Mouse (Mus musculus) neural tube, embryonic 13.5 days (tissue): Measurements from ENCODE around the gene Atp1a4. TPM values are rescaled to one million over a fixed set of nuclear protein-coding genes. Genes with fewer than 3 reads are reported as not detected.
"Not testable (repeated sequence)": the region's sequence is repeated elsewhere in the genome, so short reads cannot be mapped to it uniquely, and the experiment has no call there.

Source experiments
- ATAC-seq: fragments of 200-750 bp; cut with Nextera tagmentation; 2 replicates; pipeline ENCODE4 v1.8.0; 2017; ENCODE audit warnings: low read depth, mild to moderate bottlenecking, moderate TSS enrichment, moderate library complexity
- H3K27ac ChIP-seq: fragments of 300-500 bp; sonication (generic); replicated peaks from 2 replicates; pipeline ENCODE4 v1.5.1; 2015; ENCODE audit warnings: moderate library complexity, mild to moderate bottlenecking, inconsistent platforms
- H3K27me3 ChIP-seq: fragments of 300-500 bp; sonication (generic); 2 replicates; pipeline ENCODE4 v1.6.1; 2015; ENCODE audit warnings: mild to moderate bottlenecking, inconsistent platforms
- H3K36me3 ChIP-seq: fragments of 300-500 bp; sonication (generic); 2 replicates; pipeline ENCODE4 v1.6.1; 2015; ENCODE audit warnings: mild to moderate bottlenecking, inconsistent platforms
- H3K4me1 ChIP-seq: fragments of 300-500 bp; sonication (generic); replicated peaks from 2 replicates; pipeline ENCODE4 v1.6.1; 2015; ENCODE audit warnings: inconsistent platforms
- H3K4me2 ChIP-seq: fragments of 300-500 bp; sonication (generic); 2 replicates; pipeline ENCODE4 v1.6.1; 2015; ENCODE audit warnings: inconsistent platforms, mild to moderate bottlenecking, moderate library complexity
- H3K4me3 ChIP-seq: fragments of 300-500 bp; sonication (generic); 2 replicates; pipeline ENCODE4 v1.5.1; 2015; ENCODE audit warnings: mild to moderate bottlenecking, inconsistent platforms
- H3K9ac ChIP-seq: fragments of 300-500 bp; sonication (generic); 2 replicates; pipeline ENCODE4 v1.6.1; 2015; ENCODE audit warnings: moderate library complexity, mild to moderate bottlenecking, inconsistent platforms
- H3K9me3 ChIP-seq: fragments of 300-500 bp; sonication (generic); 2 replicates; pipeline ENCODE4 v1.6.1; 2016; ENCODE audit warnings: inconsistent platforms
- WGBS: fragments of 180-500 bp; shearing (Covaris S2); methylation state at CpG from one replicate; pipeline ENCODE4 v1.1.7; 2015; 5-methylcytosine and 5-hydroxymethylcytosine counted together
- polyA plus RNA-seq: library from polyadenylated mRNA; unstranded; fragments of >200 nt; fragmentation: Nextera tagmentation; extraction: Ambion mirVana; gene quantifications from 2 replicates; pipeline ENCODE4 v1.2.1, GENCODE M21; 2015

The Atp1a4 gene
- polyA plus RNA-seq, 1 experiment from 2014 or later = not detected

DNA sequence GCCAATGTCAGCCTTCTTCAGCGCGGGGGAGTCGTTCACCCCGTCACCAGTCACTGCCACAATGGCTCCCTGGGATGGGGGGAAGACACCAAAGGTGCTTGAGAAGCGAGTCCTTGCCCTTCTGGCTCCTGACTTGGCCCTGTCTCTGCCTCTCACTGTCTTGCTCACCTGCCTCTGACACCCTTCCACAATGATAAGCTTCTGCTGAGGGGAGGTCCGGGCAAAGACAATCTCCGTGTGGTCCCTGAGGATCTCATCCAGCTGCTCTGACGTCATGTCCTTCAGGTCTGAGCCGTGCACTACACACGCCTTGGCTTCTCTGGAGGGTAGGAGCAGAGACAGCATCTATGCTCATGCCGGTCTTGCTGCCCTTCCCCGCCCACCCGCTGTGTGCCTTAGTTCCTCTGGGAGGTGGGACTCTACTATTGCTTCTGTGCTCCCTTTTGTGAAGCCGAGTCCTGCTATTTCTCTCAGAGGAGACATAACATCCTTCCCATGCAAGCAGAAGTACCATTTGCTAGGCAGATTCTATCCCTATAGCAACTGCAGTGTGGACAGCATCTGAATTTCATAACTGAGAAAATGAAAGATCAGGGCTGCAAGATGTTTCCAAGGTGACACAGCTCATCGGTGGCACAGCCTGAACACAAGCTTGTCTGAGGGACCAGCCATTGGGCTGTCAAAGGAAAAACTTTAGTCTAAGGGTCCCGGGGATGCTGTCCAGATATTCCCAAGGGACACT, 21.7 kb upstream of the Atp1a4 start:
- Histone ChIP-seq H3K4me2 (no peak overlapping the region), H3K36me3 (0 out of 2 replicates have a peak, but pooled peaks cover 4% of the 10 kb centered on the region), H3K4me1 (no peaks in the 10 kb centered on the region; the same call in 1 of the 2 replicates), H3K9me3 (no peaks in the 10 kb centered on the region), H3K4me3 (no peak overlapping the region), H3K27me3 (no peaks in the 10 kb centered on the region), H3K27ac (no peak overlapping the region), H3K9ac (no peak overlapping the region)
- ATAC-seq = no peak
- WGBS = 79% methylated on average over 16 of the region's 16 CpGs

DNA sequence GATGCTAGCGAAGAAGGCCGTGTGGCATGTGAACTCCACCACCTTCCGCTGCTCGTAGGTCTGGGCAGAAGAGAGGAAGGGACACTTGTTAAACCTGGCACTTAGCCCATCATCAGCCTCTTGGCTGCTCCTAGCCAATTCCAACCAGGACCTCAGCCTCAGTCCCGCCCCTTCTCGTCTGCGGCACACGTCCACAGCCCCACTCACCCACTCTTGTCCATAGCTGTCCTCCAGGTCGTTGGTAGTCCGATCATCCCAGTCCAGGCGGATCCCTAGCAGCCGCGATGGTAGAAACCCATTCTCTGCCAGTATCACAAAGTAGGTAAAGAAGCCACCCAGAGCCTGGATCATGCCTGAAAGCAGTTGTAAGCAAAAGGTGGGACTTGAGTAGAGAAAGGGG, 20.1 kb upstream of the Atp1a4 start:
- Histone ChIP-seq H3K4me1 (no peaks in the 10 kb centered on the region; the same call in 1 of the 2 replicates), H3K4me3 (no peak overlapping the region), H3K4me2 (no peak overlapping the region), H3K27me3 (no peaks in the 10 kb centered on the region), H3K36me3 (no peaks in the 10 kb centered on the region), H3K27ac (no peak overlapping the region), H3K9ac (no peak overlapping the region), H3K9me3 (no peaks in the 10 kb centered on the region)
- WGBS = 90% methylated on average over 13 of the region's 13 CpGs
- no peak for ATAC-seq

DNA sequence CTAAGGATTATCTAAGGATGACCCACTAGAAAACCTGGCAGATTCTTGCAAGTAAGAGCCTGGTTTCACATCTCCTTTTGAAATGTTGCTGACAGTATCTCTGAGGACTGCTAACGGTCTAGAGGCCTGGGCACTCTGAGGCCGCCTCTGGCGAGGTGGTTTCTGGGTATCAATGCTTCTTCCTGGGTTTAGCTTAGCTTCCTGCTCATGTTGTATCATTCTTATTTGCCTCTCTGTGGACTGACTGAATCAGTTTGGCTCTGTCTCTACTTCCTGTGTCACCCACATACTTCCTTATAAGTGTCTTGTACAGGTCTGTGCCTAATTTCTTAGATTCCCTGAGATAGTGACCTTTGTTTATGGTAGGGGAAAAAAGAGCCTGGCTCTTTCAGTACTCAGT, 19.0 kb upstream of the Atp1a4 start:
- no peak for ATAC-seq
- no peak overlapping the region for H3K9ac ChIP-seq
- 84% methylated on average over 3 of the region's 3 CpGs for WGBS

DNA sequence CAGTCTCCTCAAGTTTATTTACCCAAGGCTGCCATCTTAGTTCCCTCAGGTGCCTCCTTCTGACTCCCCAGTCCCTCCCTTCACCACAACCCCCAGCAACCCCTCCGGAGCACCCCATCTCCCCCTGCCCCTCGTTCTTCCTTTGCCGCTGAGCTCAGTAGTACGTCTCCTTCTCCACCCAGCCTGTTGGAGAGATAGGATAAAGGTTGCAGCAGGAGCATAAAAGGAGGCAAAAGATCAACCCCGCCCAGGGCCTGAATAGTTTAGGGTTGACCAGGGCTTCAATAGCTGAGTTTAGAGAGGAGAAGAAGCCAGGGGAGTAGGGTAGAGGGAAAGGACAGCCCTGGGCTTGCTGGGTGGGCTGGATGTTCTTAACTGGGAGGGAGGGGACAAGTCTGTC, 16.3 kb upstream of the Atp1a4 start:
- Histone ChIP-seq H3K27ac (no peak overlapping the region), H3K4me3 (no peak overlapping the region), H3K4me1 (peaks cover 11% of the 10 kb centered on the region), H3K9me3 (no peaks in the 10 kb centered on the region), H3K4me2 (no peak overlapping the region), H3K9ac (no peak overlapping the region), H3K27me3 (no peaks in the 10 kb centered on the region), H3K36me3 (no peaks in the 10 kb centered on the region)
- WGBS = 77% methylated on average over 5 of the region's 5 CpGs
- ATAC-seq = no peak

More for the DNA sequence above, 19.0 kb upstream of the Atp1a4 start:
- Histone ChIP-seq H3K9me3 (no peaks in the 10 kb centered on the region), H3K27ac (no peak overlapping the region), H3K4me2 (no peak overlapping the region), H3K27me3 (no peaks in the 10 kb centered on the region), H3K36me3 (no peaks in the 10 kb centered on the region), H3K4me3 (no peak overlapping the region), H3K4me1 (no peaks in the 10 kb centered on the region; the same call in 1 of the 2 replicates)

DNA sequence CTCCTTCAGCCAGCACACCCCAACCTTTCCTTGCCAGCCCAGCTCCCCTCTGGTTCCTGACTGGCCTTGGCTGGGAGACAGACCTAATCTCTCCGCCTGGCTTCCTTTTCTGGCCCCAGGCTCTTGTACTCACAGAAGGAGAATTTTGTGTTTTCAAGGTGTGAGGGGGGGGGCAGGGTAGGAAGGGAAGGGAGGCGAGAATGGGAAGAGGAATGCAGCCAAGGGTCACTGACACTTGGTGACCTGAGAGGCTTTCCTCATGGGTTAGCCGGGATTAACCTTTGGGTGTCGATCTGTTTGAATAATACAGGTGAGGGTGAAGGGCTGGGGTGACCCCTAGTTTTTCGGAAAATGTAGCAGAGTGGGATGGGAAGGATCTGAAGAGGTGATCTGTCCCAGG, 15.9 kb upstream of the Atp1a4 start:
- no peaks in the 10 kb centered on the region for H3K27me3 ChIP-seq

DNA sequence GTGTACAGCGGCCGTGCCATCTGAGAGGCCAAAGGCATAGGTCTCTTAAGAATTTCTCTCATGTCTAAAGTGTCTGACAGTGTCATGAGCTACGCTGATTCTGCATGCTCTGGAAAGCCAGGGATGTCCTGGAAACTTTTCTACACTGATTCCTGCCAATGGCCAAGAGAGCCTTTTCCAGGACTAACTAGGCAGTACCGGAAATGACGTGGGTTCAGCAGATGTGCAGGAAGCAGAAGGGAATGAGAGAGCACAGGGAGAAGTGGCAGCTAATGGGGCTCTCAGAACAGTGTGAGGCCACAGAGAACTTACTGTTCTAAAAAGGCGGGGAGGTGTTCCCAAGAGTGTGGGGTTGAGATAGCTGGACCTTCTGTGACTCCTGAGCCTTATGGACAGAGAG, 15.2 kb upstream of the Atp1a4 start:
- H3K4me1 ChIP-seq = peaks cover 11% of the 10 kb centered on the region
- WGBS = 91% methylated on average over 6 of the region's 6 CpGs
- ATAC-seq = no peak
- H3K27me3 ChIP-seq = no peaks in the 10 kb centered on the region
- no peaks in the 10 kb centered on the region for H3K9me3 ChIP-seq
- no peak overlapping the region for H3K9ac ChIP-seq
- H3K27ac ChIP-seq = no peak overlapping the region
- H3K36me3 ChIP-seq = no peaks in the 10 kb centered on the region
- H3K4me2 ChIP-seq = no peak overlapping the region
- no peak overlapping the region for H3K4me3 ChIP-seq

More for the DNA sequence above, 15.9 kb upstream of the Atp1a4 start:
- H3K4me3 ChIP-seq = no peak overlapping the region
- no peak for ATAC-seq
- no peak overlapping the region for H3K4me2 ChIP-seq
- H3K27ac ChIP-seq = no peak overlapping the region
- 71% methylated on average over 5 of the region's 5 CpGs for WGBS
- no peak overlapping the region for H3K9ac ChIP-seq
- peaks cover 11% of the 10 kb centered on the region for H3K4me1 ChIP-seq
- no peaks in the 10 kb centered on the region for H3K9me3 ChIP-seq
- H3K36me3 ChIP-seq = no peaks in the 10 kb centered on the region

DNA sequence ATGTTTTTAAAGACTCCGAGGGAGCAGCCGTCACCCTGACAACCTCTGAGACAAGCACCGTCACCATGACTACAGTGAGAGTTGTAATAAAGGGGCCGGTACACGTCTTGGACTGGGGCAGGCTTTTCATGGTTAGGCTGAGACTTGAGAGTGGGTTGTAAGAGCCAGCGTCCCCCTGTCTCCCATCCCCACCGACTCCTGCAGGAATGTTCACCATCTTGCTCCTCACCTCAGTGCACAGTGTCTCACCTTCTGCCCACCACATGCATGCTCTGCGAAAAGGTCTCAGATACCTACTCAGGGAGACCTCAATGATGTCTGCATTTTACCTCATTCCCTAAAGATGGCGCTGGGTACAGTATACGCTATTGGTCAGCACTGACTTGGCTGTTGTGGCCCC, 13.6 kb upstream of the Atp1a4 start:
- Histone ChIP-seq H3K36me3 (no peaks in the 10 kb centered on the region), H3K27ac (no peak overlapping the region), H3K9me3 (no peaks in the 10 kb centered on the region), H3K27me3 (no peaks in the 10 kb centered on the region), H3K9ac (no peak overlapping the region), H3K4me2 (no peak overlapping the region), H3K4me3 (no peak overlapping the region), H3K4me1 (peaks cover 11% of the 10 kb centered on the region)
- WGBS = 43% methylated on average over 10 of the region's 10 CpGs
- ATAC-seq = peak; percentile 88

DNA sequence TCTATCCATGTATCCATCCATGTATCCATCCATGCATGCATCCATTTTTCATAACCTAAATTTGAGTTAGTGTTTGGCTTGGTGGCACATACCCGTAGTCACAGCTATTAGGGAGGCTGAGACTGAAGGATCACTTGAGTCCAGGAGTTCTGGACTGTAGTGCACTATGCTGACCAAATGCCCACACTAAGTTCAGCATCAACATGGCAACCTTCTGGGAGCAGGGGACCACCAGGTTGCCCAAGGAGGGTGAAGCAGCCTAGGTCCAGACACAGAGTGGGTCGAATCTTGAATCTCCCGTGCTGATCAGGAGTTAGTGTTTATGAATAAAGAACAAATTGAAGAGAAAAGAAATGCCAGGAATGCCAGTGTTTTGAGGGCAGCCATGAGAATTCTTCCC, 13.0 kb upstream of the Atp1a4 start:
- 66% methylated on average over 3 of the region's 3 CpGs for whole genome bisulfite sequencing
- no peaks in the 10 kb centered on the region for H3K9me3 ChIP-seq

DNA sequence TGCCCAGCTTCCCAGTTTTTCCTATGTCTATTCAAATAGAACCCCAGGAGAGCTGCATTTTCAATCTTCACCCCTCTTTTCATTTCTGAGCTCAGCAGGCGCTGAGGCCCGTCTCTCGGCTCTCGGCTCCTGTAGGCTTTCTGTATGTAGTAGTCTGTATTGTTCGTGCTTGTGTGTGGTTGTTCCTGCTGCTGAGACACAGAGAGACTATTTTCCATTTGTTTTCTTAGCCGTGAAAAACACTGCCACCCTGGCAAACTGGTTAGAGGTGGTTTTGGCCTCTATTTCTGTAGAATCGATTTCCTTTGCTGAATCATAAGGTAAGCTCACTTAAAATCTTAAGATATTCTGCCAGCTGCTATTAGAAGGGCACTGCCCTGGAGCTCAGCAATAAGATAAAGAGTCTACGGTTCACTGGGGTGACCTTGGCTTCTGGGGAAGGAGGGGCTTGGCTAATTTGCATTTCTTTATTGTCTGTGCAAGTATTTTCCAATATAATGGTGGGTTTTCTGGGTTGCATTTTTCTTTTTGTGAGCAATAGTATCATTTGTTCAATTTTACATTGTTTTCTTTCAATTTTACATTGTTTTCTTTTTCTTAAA, 3.4 kb upstream of the Atp1a4 start, which contains the start of gene Igsf8:
Igsf8 (plus strand) TSS at position 165 of the 602 bp plus-strand sequence.
- H3K4me3 ChIP-seq = no peak within 1 kb of the TSS
- no peaks in the 10 kb centered on the region for H3K9me3 ChIP-seq
- H3K36me3 ChIP-seq = no peaks in the 10 kb centered on the region
- no peak within 1 kb of the TSS; the same call in 1 of the 2 replicates for H3K9ac ChIP-seq
- no peak within 1 kb of the TSS for H3K4me2 ChIP-seq
- peaks cover 13% of the 10 kb centered on the region for H3K4me1 ChIP-seq
- no peaks in the 10 kb centered on the region for H3K27me3 ChIP-seq
- WGBS = 12% methylated on average over 8 of the region's 8 CpGs
- peak within 1 kb of the TSS; percentile 74 for H3K27ac ChIP-seq
- 0 out of 2 replicates have a peak, but pooled peaks have one; percentile 47 for ATAC-seq

More for the DNA sequence above, 13.0 kb upstream of the Atp1a4 start:
- no peak overlapping the region for H3K27ac ChIP-seq
- H3K27me3 ChIP-seq = no peaks in the 10 kb centered on the region
- H3K4me1 ChIP-seq = peaks cover 11% of the 10 kb centered on the region
- ATAC-seq = peak; percentile 23; the same call in 1 of the 2 replicates
- no peak overlapping the region for H3K9ac ChIP-seq
- no peak overlapping the region for H3K4me3 ChIP-seq
- H3K36me3 ChIP-seq = no peaks in the 10 kb centered on the region
- H3K4me2 ChIP-seq = no peak overlapping the region

DNA sequence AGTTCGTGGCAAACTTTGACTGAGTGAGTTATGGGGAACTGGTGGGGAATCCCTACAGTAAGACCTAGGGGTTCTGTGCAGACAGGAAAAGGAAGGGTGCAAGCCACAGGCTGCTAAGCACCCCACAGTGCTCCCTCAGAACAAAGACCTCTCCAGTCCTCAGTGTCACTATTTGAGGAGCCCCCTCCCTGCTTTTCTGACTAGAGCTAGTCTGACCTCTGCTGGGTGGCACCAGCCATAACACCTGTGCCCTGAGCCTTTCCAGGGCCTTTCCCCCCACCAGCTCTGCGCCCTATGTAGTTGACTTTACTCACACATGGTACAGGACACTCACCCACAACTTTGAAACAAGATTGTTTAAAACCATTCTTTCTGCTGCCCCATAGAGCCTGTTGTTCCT, 10.5 kb downstream of the Atp1a4 start:
- Histone ChIP-seq H3K27me3 (peaks cover 16% of the 10 kb centered on the region), H3K4me1 (peaks cover 8% of the 10 kb centered on the region), H3K36me3 (no peaks in the 10 kb centered on the region), H3K27ac (no peak overlapping the region), H3K9ac (no peak overlapping the region), H3K9me3 (no peaks in the 10 kb centered on the region), H3K4me2 (no peak overlapping the region), H3K4me3 (no peak overlapping the region)
- ATAC-seq = no peak
- 41% methylated on average over 2 of the region's 2 CpGs for WGBS

DNA sequence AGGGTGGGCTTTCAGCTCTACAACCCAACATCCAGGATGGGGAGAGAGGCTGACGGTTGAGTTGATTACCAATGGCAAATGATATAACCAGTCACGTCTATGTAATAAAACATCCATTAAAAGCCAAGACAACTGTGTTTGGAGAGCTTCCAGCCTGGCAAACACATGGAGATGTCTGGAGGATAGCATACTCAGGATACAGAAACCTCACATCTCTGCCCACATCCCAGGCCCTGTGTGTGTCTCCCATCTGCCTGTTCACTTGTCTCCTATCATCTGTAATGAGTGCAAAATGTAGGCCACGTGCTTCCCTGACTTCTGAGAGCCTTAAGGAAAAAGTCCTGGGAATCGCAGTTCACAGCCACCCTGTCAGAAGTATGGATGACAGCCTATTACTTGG, 11.0 kb downstream of the Atp1a4 start:
- H3K9ac ChIP-seq = no peak overlapping the region
- WGBS = 73% methylated on average over 4 of the region's 4 CpGs

DNA sequence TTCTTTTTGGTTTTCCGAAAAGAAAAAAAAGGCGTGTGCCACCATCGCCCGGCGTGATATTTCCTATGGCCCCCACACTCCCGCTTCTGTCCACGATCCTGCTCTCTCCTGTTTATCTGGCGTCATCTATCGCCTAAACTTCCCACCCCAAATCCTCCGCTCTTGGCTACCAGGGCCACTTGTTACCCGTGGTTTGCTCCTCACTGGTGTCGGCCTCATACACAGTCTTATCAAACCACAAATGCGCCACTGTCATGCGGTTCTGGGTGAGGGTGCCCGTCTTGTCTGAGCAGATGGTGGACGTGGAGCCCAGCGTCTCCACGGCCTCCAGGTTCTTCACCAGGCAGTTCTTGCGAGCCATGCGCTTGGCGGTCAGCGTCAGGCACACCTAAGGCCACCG, 13.6 kb downstream of the Atp1a4 start:
- not testable (repeated sequence) for H3K36me3 ChIP-seq, H3K27ac ChIP-seq, ATAC-seq, H3K9me3 ChIP-seq, H3K4me3 ChIP-seq, H3K9ac ChIP-seq
- peaks cover 16% of the 10 kb centered on the region for H3K27me3 ChIP-seq
- 43% methylated on average over 23 of the region's 23 CpGs for WGBS
- peak overlapping the region; percentile 15; the same call in 1 of the 2 replicates for H3K4me2 ChIP-seq
- H3K4me1 ChIP-seq = peaks cover 18% of the 10 kb centered on the region

More for the DNA sequence above, 11.0 kb downstream of the Atp1a4 start:
- Histone ChIP-seq H3K27ac (no peak overlapping the region), H3K4me2 (no peak overlapping the region), H3K9me3 (no peaks in the 10 kb centered on the region), H3K36me3 (no peaks in the 10 kb centered on the region), H3K4me1 (peaks cover 8% of the 10 kb centered on the region), H3K4me3 (no peak overlapping the region), H3K27me3 (peaks cover 16% of the 10 kb centered on the region)
- 0 out of 2 replicates have a peak, but pooled peaks have one; percentile 28 for ATAC-seq
